Mouse (Mus musculus) intestine, embryonic 16.5 days (tissue): ENCODE measurements around the gene Exoc3l. TPM values are rescaled to one million over a fixed set of nuclear protein-coding genes. Genes with fewer than 3 reads are reported as not detected.
A peak's percentile ranks its signal among the peaks of the same experiment; 100 is the strongest.

Source experiments
- ATAC-seq: fragments of 200-750 bp; cut with Nextera tagmentation; 2 replicates; pipeline ENCODE4 v1.8.0; 2017; ENCODE audit warnings: moderate TSS enrichment, moderate library complexity
- H3K27ac ChIP-seq: fragments of 300-500 bp; sonication (generic); 2 replicates; pipeline ENCODE4 v1.5.1; 2014; ENCODE audit warnings: mild to moderate bottlenecking, low read length
- H3K27me3 ChIP-seq: fragments of 300-500 bp; sonication (generic); replicated peaks from 2 replicates; pipeline ENCODE4 v1.6.1; 2014; ENCODE audit warnings: low read length, control low read depth, mixed read lengths; ENCODE audit not compliant: control insufficient read depth, insufficient read depth
- H3K36me3 ChIP-seq: fragments of 300-500 bp; sonication (generic); 2 replicates; pipeline ENCODE4 v1.6.1; 2014; ENCODE audit warnings: low read length, control low read depth; ENCODE audit not compliant: control insufficient read depth, insufficient read depth
- H3K4me1 ChIP-seq: fragments of 300-500 bp; sonication (generic); 2 replicates; pipeline ENCODE4 v1.6.1; 2014; ENCODE audit warnings: low read length, control low read depth, mixed read lengths; ENCODE audit not compliant: control insufficient read depth, insufficient read depth
- H3K4me2 ChIP-seq: fragments of 300-500 bp; sonication (generic); 2 replicates; pipeline ENCODE4 v1.6.1; 2014; ENCODE audit warnings: low read depth, low read length, control low read depth
- H3K4me3 ChIP-seq: fragments of 300-500 bp; sonication (generic); 2 replicates; pipeline ENCODE4 v1.5.1; 2014; ENCODE audit warnings: mild to moderate bottlenecking, low read length
- H3K9ac ChIP-seq: fragments of 300-500 bp; sonication (generic); 2 replicates; pipeline ENCODE4 v1.6.1; 2014; ENCODE audit warnings: low read depth, low read length
- H3K9me3 ChIP-seq: fragments of 300-500 bp; sonication (generic); 2 replicates; pipeline ENCODE4 v1.6.1; 2016; ENCODE audit warnings: low read length, control low read depth; ENCODE audit not compliant: control insufficient read depth
- WGBS: fragments of 180-500 bp; shearing (Covaris S2); extraction: QIAGEN DNeasy Blood & Tissue Kit; methylation state at CpG from one replicate; pipeline ENCODE4 v1.1.7; 2014; 5-methylcytosine and 5-hydroxymethylcytosine counted together
- polyA plus RNA-seq: library from polyadenylated mRNA; unstranded; fragments of >200 nt; fragmentation: Nextera tagmentation; extraction: Ambion mirVana; gene quantifications from 2 replicates; pipeline ENCODE4 v1.2.1, GENCODE M21; 2015

Gene Exoc3l
- polyA plus RNA-seq, 1 experiment from 2014 or later, result 7.4 TPM

DNA sequence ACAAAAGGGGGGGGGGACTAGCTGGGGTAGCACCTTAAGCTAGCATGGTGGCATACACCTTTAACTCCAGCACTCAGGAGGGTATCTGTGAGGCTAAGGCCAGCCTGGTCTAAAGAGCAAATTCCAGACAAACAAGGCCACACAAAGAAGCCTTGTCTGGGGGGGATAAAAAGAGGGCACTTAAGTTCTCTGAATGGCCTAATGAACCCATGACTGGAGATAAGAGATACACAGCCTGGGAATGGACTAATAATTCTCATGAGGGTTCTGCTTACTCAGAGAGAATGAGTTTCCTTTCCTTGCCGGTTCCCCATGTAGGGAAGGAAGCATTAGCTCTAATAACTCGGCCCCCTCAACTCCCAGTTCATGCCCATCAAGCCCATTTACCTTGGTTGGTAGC lies 36.6 kb upstream of the Exoc3l start:
- peaks cover 43% of the 10 kb centered on the region for H3K36me3 ChIP-seq
- no peak overlapping the region for H3K4me3 ChIP-seq
- peak overlapping the region; percentile 42 for H3K27ac ChIP-seq
- WGBS, result 32% methylated on average over 2 of the region's 2 CpGs
- no peak overlapping the region for H3K9ac ChIP-seq
- H3K9me3 ChIP-seq, result no peaks in the 10 kb centered on the region
- ATAC-seq, result peak; percentile 84
- H3K4me1 ChIP-seq, result peaks cover 13% of the 10 kb centered on the region
- H3K4me2 ChIP-seq, result no peak overlapping the region
- no peaks in the 10 kb centered on the region for H3K27me3 ChIP-seq

- H3K27me3 ChIP-seq, result no peaks in the 10 kb centered on the region
- no peak overlapping the region for H3K4me2 ChIP-seq
- H3K27ac ChIP-seq, result 0 out of 2 replicates have a peak overlapping the region, but pooled peaks have one; percentile 24
- H3K9me3 ChIP-seq, result no peaks in the 10 kb centered on the region
- WGBS, result 91% methylated on average over 9 of the region's 9 CpGs
- H3K4me3 ChIP-seq, result no peak overlapping the region
- ATAC-seq, result no peak
- H3K4me1 ChIP-seq, result peaks cover 16% of the 10 kb centered on the region
- H3K9ac ChIP-seq, result no peak overlapping the region
- H3K36me3 ChIP-seq, result peaks cover 37% of the 10 kb centered on the region
Observed at GRCm38 (mm10) chr8:105331931-105332330, 36.0 kb upstream of the Exoc3l start.

DNA sequence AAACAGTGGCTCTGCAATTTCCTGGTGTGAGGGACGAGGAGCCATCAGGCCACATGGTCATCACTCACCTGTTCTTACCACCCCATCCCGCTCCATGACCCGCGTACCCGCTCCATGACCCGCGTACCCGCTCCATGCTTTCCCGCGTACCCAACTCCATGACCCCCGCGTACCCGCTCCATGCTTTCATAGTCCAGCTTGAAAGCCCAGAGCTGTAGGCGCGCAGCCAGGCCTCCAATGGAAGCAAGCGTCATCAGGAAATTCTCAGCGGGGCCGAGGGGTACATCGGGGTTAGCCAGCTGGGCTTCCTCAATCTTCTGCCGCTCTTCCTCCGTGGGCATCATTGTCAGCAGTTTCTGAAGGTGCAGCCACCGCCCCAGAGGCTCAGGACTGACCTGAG lies 35.6 kb upstream of the Exoc3l start:
- Histone ChIP-seq H3K27ac (no peak overlapping the region), H3K9me3 (no peaks in the 10 kb centered on the region), H3K4me2 (no peak overlapping the region), H3K27me3 (no peaks in the 10 kb centered on the region), H3K36me3 (peaks cover 32% of the 10 kb centered on the region), H3K4me3 (no peak overlapping the region), H3K4me1 (peaks cover 16% of the 10 kb centered on the region), H3K9ac (no peak overlapping the region)
- ATAC-seq, result no peak
- 96% methylated on average over 22 of the region's 22 CpGs for WGBS

- H3K36me3 ChIP-seq, result peaks cover 29% of the 10 kb centered on the region
- no peak overlapping the region for H3K27ac ChIP-seq
- no peaks in the 10 kb centered on the region for H3K9me3 ChIP-seq
- 76% methylated on average over 12 of the region's 12 CpGs for WGBS
- peaks cover 19% of the 10 kb centered on the region for H3K4me1 ChIP-seq
- H3K27me3 ChIP-seq, result no peaks in the 10 kb centered on the region
- 0 out of 2 replicates have a peak, but pooled peaks have one; percentile 2 for ATAC-seq
- H3K9ac ChIP-seq, result no peak overlapping the region
- no peak overlapping the region for H3K4me2 ChIP-seq
- no peak overlapping the region for H3K4me3 ChIP-seq
Observed at GRCm38 (mm10) chr8:105330325-105330724, 34.4 kb upstream of the Exoc3l start.

- no peak for ATAC-seq
Observed at GRCm38 (mm10) chr8:105326968-105327367, 31.1 kb upstream of the Exoc3l start.

DNA sequence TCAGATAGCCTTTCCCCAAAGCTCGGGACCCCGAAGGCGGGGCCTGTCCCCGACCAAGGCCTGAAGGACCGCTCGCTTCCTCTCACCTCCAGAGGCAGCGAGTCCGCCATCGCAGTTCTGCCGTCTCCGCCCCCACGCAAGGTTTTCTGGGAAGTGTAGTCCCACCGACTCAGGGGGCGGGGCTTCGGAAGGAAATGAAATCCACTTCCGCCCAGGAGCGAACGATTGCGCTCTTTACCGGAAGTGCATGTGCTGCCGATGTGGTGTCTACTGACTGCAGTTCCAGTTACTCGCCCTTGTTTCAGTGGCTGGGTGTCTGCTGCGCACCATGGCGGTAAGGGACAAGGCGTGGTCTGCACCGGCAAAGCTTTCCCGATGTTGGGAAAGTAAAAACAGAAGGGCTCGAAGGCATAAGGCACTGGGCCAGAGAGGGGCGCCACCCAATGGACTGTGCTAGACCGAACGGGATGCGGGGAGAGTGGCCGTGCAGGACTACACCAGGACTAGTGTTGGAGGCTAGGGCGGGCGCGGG lies 30.3 kb upstream of the Exoc3l start, which contains the start of the genes Lrrc29 and Tmem208:
Gene Lrrc29 (minus strand): TSS at position 138 of the 532 bp plus-strand sequence.
Gene Tmem208 (plus strand): TSS at position 214 of the 532 bp plus-strand sequence.
- Histone ChIP-seq H3K4me2 (peak within 1 kb of the TSS; percentile 76), H3K36me3 (peaks cover 16% of the 10 kb centered on the region), H3K4me1 (peaks cover 23% of the 10 kb centered on the region), H3K9me3 (no peaks in the 10 kb centered on the region), H3K9ac (peak within 1 kb of the TSS; percentile 88), H3K4me3 (peak within 1 kb of the TSS; percentile 88), H3K27me3 (no peaks in the 10 kb centered on the region), H3K27ac (peak within 1 kb of the TSS; percentile 87)
- WGBS, result under 1% methylated on average over 36 of the region's 36 CpGs
- ATAC-seq, result peak; percentile 91

More at GRCm38 (mm10) chr8:105326968-105327367, 31.1 kb upstream of the Exoc3l start:
- peaks cover 23% of the 10 kb centered on the region for H3K4me1 ChIP-seq
- H3K27ac ChIP-seq, result peak overlapping the region; percentile 87; the same call in 1 of the 2 replicates
- peak overlapping the region; percentile 88 for H3K4me3 ChIP-seq
- H3K27me3 ChIP-seq, result no peaks in the 10 kb centered on the region
- peak overlapping the region; percentile 88 for H3K9ac ChIP-seq
- no peaks in the 10 kb centered on the region for H3K9me3 ChIP-seq
- peak overlapping the region; percentile 68 for H3K4me2 ChIP-seq
- 32% methylated on average over 6 of the region's 6 CpGs for WGBS
- H3K36me3 ChIP-seq, result peaks cover 23% of the 10 kb centered on the region

GRCm38 (mm10) chr8:105325641-105326093 lies 29.8 kb upstream of the Exoc3l start:
- Histone ChIP-seq H3K9ac (peak overlapping the region; percentile 88), H3K4me3 (peak overlapping the region; percentile 88), H3K27me3 (no peaks in the 10 kb centered on the region), H3K4me1 (peaks cover 23% of the 10 kb centered on the region), H3K36me3 (peaks cover 15% of the 10 kb centered on the region), H3K9me3 (no peaks in the 10 kb centered on the region), H3K4me2 (peak overlapping the region; percentile 76), H3K27ac (peak overlapping the region; percentile 72)
- under 1% methylated on average over 12 of the region's 12 CpGs for WGBS
- peak; percentile 36 for ATAC-seq

GRCm38 (mm10) chr8:105323183-105323582 lies 27.3 kb upstream of the Exoc3l start:
- no peak for ATAC-seq
- Histone ChIP-seq H3K27ac (no peak overlapping the region), H3K4me2 (no peak overlapping the region), H3K27me3 (no peaks in the 10 kb centered on the region), H3K4me3 (no peak overlapping the region), H3K4me1 (peaks cover 15% of the 10 kb centered on the region), H3K9ac (no peak overlapping the region), H3K9me3 (no peaks in the 10 kb centered on the region), H3K36me3 (no peaks in the 10 kb centered on the region)
- 86% methylated on average over 4 of the region's 4 CpGs for WGBS

GRCm38 (mm10) chr8:105318662-105319190 lies 22.8 kb upstream of the Exoc3l start:
- Histone ChIP-seq H3K9ac (no peak overlapping the region), H3K27ac (no peak overlapping the region), H3K4me2 (no peak overlapping the region), H3K9me3 (no peaks in the 10 kb centered on the region), H3K4me1 (no peaks in the 10 kb centered on the region), H3K36me3 (no peaks in the 10 kb centered on the region), H3K27me3 (no peaks in the 10 kb centered on the region), H3K4me3 (no peak overlapping the region)
- 80% methylated on average over 11 of the region's 11 CpGs for WGBS
- no peak for ATAC-seq
